Mouse (Mus musculus) layer of hippocampus, postnatal 25 days (tissue): Measurements from ENCODE around the gene Zbtb7a. TPM values are rescaled to one million over a fixed set of nuclear protein-coding genes. Genes with fewer than 3 reads are reported as not detected.
"Not testable (repeated sequence)": the region's sequence is repeated elsewhere in the genome, so short reads cannot be mapped to it uniquely, and the experiment has no call there.

Experiments
- DNase-seq, 2 experiments: peaks; one replicate each; pipeline ENCODE4 v3.0.0; 2022; ENCODE audit warnings: mixed read lengths in 2 of 2, low spot score in 1 of 2; ENCODE audit errors: extremely low spot score in 1 of 2
- total RNA-seq, 2 experiments: library from RNA; stranded (reverse); gene quantifications; 2 replicates each; pipeline ENCODE4 v1.2.3; 2021

Zbtb7a gene
- total RNA-seq, 2 experiments from 2014 or later, result 94.7 to 101 TPM

- DNase-seq, result peak; percentile 99
These were observed 32.4 kb downstream of the Zbtb7a start, which contains the start of gene Pias4 for GRCm38 (mm10) chr10:81167200-81168086. Gene Pias4 (minus strand): TSS chr10:81167923.

- DNase-seq, result no peak
These were observed 33.0 kb downstream of the Zbtb7a start for GRCm38 (mm10) chr10:81168087-81168431.

- DNase-seq, result peak; percentile 59 to 66
These were observed 33.7 kb downstream of the Zbtb7a start for GRCm38 (mm10) chr10:81168521-81169244.

GRCm38 (mm10) chr10:81169411-81169900 is 34.4 kb downstream of the Zbtb7a start:
- DNase-seq, result not testable (repeated sequence)

- peak; percentile 72 to 81 for DNase-seq
These were observed 38.1 kb downstream of the Zbtb7a start for GRCm38 (mm10) chr10:81173132-81173531.

GRCm38 (mm10) chr10:81174617-81175344 is 39.8 kb downstream of the Zbtb7a start:
- DNase-seq, result peak; percentile 82 to 87

GRCm38 (mm10) chr10:81175345-81175701 is 40.3 kb downstream of the Zbtb7a start:
- not testable (repeated sequence) for DNase-seq

GRCm38 (mm10) chr10:81175936-81176465 is 41.0 kb downstream of the Zbtb7a start:
- DNase-seq, result no peak

GRCm38 (mm10) chr10:81176466-81177271 is 41.6 kb downstream of the Zbtb7a start, which contains the start of gene Eef2:
Gene Eef2 (plus strand): TSS chr10:81176631.
- peak; percentile 99 to 100 for DNase-seq

- DNase-seq, result no peak
These were observed 42.5 kb downstream of the Zbtb7a start for GRCm38 (mm10) chr10:81177491-81177925.

- DNase-seq, result no peak
These were observed 43.1 kb downstream of the Zbtb7a start for GRCm38 (mm10) chr10:81177958-81178712.

GRCm38 (mm10) chr10:81178927-81179326 is 43.9 kb downstream of the Zbtb7a start:
- DNase-seq, result no peak

- DNase-seq, result no peak
These were observed 44.7 kb downstream of the Zbtb7a start for GRCm38 (mm10) chr10:81179451-81180342.

GRCm38 (mm10) chr10:81180946-81181345 is 45.9 kb downstream of the Zbtb7a start:
- no peak for DNase-seq

- DNase-seq, result not testable (repeated sequence)
These were observed 46.8 kb downstream of the Zbtb7a start for GRCm38 (mm10) chr10:81181860-81182259.

GRCm38 (mm10) chr10:81182336-81183333 is 47.6 kb downstream of the Zbtb7a start, which contains the start of gene Dapk3:
Gene Dapk3 (plus strand): TSS chr10:81183005.
- DNase-seq, result peak; percentile 88 to 97
